Mouse (Mus musculus): ENCODE measurements around the gene Epha6. TPM values are rescaled to one million over a fixed set of nuclear protein-coding genes. Genes with fewer than 3 reads are reported as not detected.
"Not testable (repeated sequence)": the region's sequence is repeated elsewhere in the genome, so short reads cannot be mapped to it uniquely, and the experiment has no call there.

Gene Epha6
- total and polyA plus RNA-seq, 3 experiments = 0.11 TPM; not detected in 2

GRCm38 (mm10) chr16:59836778-59837177 is 768.6 kb downstream of the Epha6 start:
- Histone ChIP-seq H3K36me3 (replicated peaks) (no peaks in the 10 kb centered on the region), H3K4me1 (ENCODE audit: insufficient read depth, low read depth, low read length) (peaks cover 3% of the 10 kb centered on the region; the same call in 1 of the 2 replicates), H3K4me3 (ENCODE audit: low read depth, low read length) (no peak overlapping the region), H3K27me3 (ENCODE audit: insufficient read depth, low read length) (no peaks in the 10 kb centered on the region; the same call in 1 of the 2 replicates), H3K9me3 (replicated peaks) (no peaks in the 10 kb centered on the region)
- no peak for ATAC-seq (ENCODE audit: extremely low read depth, insufficient number of reproducible peaks, low FRiP score, poor library complexity, severe bottlenecking)
- TF ChIP-seq CTCF (IDR thresholded peaks at IDR 0.05; ENCODE audit: low read depth, low read length) (no peak), POLR2AphosphoS5 (IDR thresholded peaks at IDR 0.05; ENCODE audit: insufficient replicate concordance, low read depth, low read length) (no peak), GATA2 (IDR thresholded peaks at IDR 0.05; ENCODE audit: borderline replicate concordance, low read depth, low read length) (no peak), GATA1 (IDR thresholded peaks at IDR 0.05; ENCODE audit: borderline replicate concordance, low read length) (no peak), TAL1 (conservative IDR thresholded peaks at IDR 0.05; ENCODE audit: low read depth, low read length) (no peak)
- DNase-seq (ENCODE audit: low spot score) = no peak

GRCm38 (mm10) chr16:59836304-59836703 is 769.0 kb downstream of the Epha6 start:
- TF ChIP-seq GATA2 (IDR thresholded peaks at IDR 0.05; ENCODE audit: borderline replicate concordance, low read depth, low read length) = no peak
- TF ChIP-seq CTCF (IDR thresholded peaks at IDR 0.05; ENCODE audit: low read depth, low read length) = no peak
- no peak for TF ChIP-seq GATA1 (IDR thresholded peaks at IDR 0.05; ENCODE audit: borderline replicate concordance, low read length)
- TF ChIP-seq TAL1 (conservative IDR thresholded peaks at IDR 0.05; ENCODE audit: low read depth, low read length) = no peak
- no peak for TF ChIP-seq POLR2AphosphoS5 (IDR thresholded peaks at IDR 0.05; ENCODE audit: insufficient replicate concordance, low read depth, low read length)
- DNase-seq (ENCODE audit: low spot score) = no peak
- no peak for ATAC-seq (ENCODE audit: extremely low read depth, insufficient number of reproducible peaks, low FRiP score, poor library complexity, severe bottlenecking)
- peaks cover 3% of the 10 kb centered on the region; the same call in 1 of the 2 replicates for H3K4me1 ChIP-seq (ENCODE audit: insufficient read depth, low read depth, low read length)
- H3K27me3 ChIP-seq (ENCODE audit: insufficient read depth, low read length) = no peaks in the 10 kb centered on the region; the same call in 1 of the 2 replicates
- H3K9me3 ChIP-seq (replicated peaks) = no peaks in the 10 kb centered on the region
- H3K4me3 ChIP-seq (ENCODE audit: low read depth, low read length) = no peak overlapping the region
- H3K36me3 ChIP-seq (replicated peaks) = no peaks in the 10 kb centered on the region

GRCm38 (mm10) chr16:59832468-59832867 is 772.9 kb downstream of the Epha6 start:
- H3K27me3 ChIP-seq (ENCODE audit: insufficient read depth, low read length) = no peaks in the 10 kb centered on the region
- no peaks in the 10 kb centered on the region for H3K36me3 ChIP-seq (replicated peaks)
- ATAC-seq (ENCODE audit: extremely low read depth, insufficient number of reproducible peaks, low FRiP score, poor library complexity, severe bottlenecking) (no peak), DNase-seq (ENCODE audit: low spot score) (no peak)
- TF ChIP-seq TAL1 (conservative IDR thresholded peaks at IDR 0.05; ENCODE audit: low read depth, low read length) (no peak), GATA1 (IDR thresholded peaks at IDR 0.05; ENCODE audit: borderline replicate concordance, low read length) (no peak)
- no peak overlapping the region for H3K4me3 ChIP-seq (ENCODE audit: low read depth, low read length)
- H3K4me1 ChIP-seq (ENCODE audit: insufficient read depth, low read depth, low read length) = peaks cover 3% of the 10 kb centered on the region; the same call in 1 of the 2 replicates
- H3K9me3 ChIP-seq (replicated peaks) = no peaks in the 10 kb centered on the region

GRCm38 (mm10) chr16:59829655-59830054 is 775.7 kb downstream of the Epha6 start:
- no peaks in the 10 kb centered on the region for H3K9me3 ChIP-seq (replicated peaks)
- no peaks in the 10 kb centered on the region for H3K36me3 ChIP-seq (replicated peaks)
- no peaks in the 10 kb centered on the region for H3K27me3 ChIP-seq (ENCODE audit: insufficient read depth, low read length)
- DNase-seq (ENCODE audit: low spot score) = no peak
- peaks cover 6% of the 10 kb centered on the region; the same call in 1 of the 2 replicates for H3K4me1 ChIP-seq (ENCODE audit: insufficient read depth, low read depth, low read length)
- TF ChIP-seq POLR2AphosphoS5 (IDR thresholded peaks at IDR 0.05; ENCODE audit: insufficient replicate concordance, low read depth, low read length) = no peak
- no peak for TF ChIP-seq GATA1 (IDR thresholded peaks at IDR 0.05; ENCODE audit: borderline replicate concordance, low read length)
- no peak overlapping the region for H3K4me3 ChIP-seq (ENCODE audit: low read depth, low read length)
- no peak for ATAC-seq (ENCODE audit: extremely low read depth, insufficient number of reproducible peaks, low FRiP score, poor library complexity, severe bottlenecking)

GRCm38 (mm10) chr16:59799790-59800189 is 805.5 kb downstream of the Epha6 start:
- not testable (repeated sequence) for H3K9me3 ChIP-seq (replicated peaks); DNase-seq (ENCODE audit: low spot score); H3K4me3 ChIP-seq (ENCODE audit: low read depth, low read length); H3K27me3 ChIP-seq (ENCODE audit: insufficient read depth, low read length); H3K36me3 ChIP-seq (replicated peaks)
- peaks cover 17% of the 10 kb centered on the region for H3K4me1 ChIP-seq (ENCODE audit: insufficient read depth, low read depth, low read length)
- peak; percentile 94 for ATAC-seq (ENCODE audit: extremely low read depth, insufficient number of reproducible peaks, low FRiP score, poor library complexity, severe bottlenecking)

- peaks cover 3% of the 10 kb centered on the region for H3K4me1 ChIP-seq (ENCODE audit: insufficient read depth, low read depth, low read length)
- H3K9me3 ChIP-seq (replicated peaks) = no peaks in the 10 kb centered on the region
- H3K27me3 ChIP-seq (ENCODE audit: insufficient read depth, low read length) = no peaks in the 10 kb centered on the region
- no peak for TF ChIP-seq TAL1 (conservative IDR thresholded peaks at IDR 0.05; ENCODE audit: low read depth, low read length)
- no peak for TF ChIP-seq GATA2 (IDR thresholded peaks at IDR 0.05; ENCODE audit: borderline replicate concordance, low read depth, low read length)
- TF ChIP-seq GATA1 (IDR thresholded peaks at IDR 0.05; ENCODE audit: borderline replicate concordance, low read length) = no peak
- TF ChIP-seq POLR2AphosphoS5 (IDR thresholded peaks at IDR 0.05; ENCODE audit: insufficient replicate concordance, low read depth, low read length) = no peak
- DNase-seq (ENCODE audit: low spot score) = no peak
- ATAC-seq (ENCODE audit: extremely low read depth, insufficient number of reproducible peaks, low FRiP score, poor library complexity, severe bottlenecking) = no peak
- H3K4me3 ChIP-seq (ENCODE audit: low read depth, low read length) = no peak overlapping the region
- no peaks in the 10 kb centered on the region for H3K36me3 ChIP-seq (replicated peaks)
Measured at GRCm38 (mm10) chr16:59772297-59772696, 833.0 kb downstream of the Epha6 start.

GRCm38 (mm10) chr16:59770421-59770820 is 834.9 kb downstream of the Epha6 start:
- Histone ChIP-seq H3K27me3 (ENCODE audit: insufficient read depth, low read length) (no peaks in the 10 kb centered on the region), H3K36me3 (replicated peaks) (no peaks in the 10 kb centered on the region), H3K9me3 (replicated peaks) (no peaks in the 10 kb centered on the region), H3K4me1 (ENCODE audit: insufficient read depth, low read depth, low read length) (peaks cover 3% of the 10 kb centered on the region), H3K4me3 (ENCODE audit: low read depth, low read length) (no peak overlapping the region)
- ATAC-seq (ENCODE audit: extremely low read depth, insufficient number of reproducible peaks, low FRiP score, poor library complexity, severe bottlenecking) (no peak), DNase-seq (ENCODE audit: low spot score) (no peak)
- no peak for TF ChIP-seq GATA2 (IDR thresholded peaks at IDR 0.05; ENCODE audit: borderline replicate concordance, low read depth, low read length)
- no peak for TF ChIP-seq TAL1 (conservative IDR thresholded peaks at IDR 0.05; ENCODE audit: low read depth, low read length)
- TF ChIP-seq GATA1 (IDR thresholded peaks at IDR 0.05; ENCODE audit: borderline replicate concordance, low read length) = no peak
- no peak for TF ChIP-seq CTCF (IDR thresholded peaks at IDR 0.05; ENCODE audit: low read depth, low read length)
- no peak for TF ChIP-seq POLR2AphosphoS5 (IDR thresholded peaks at IDR 0.05; ENCODE audit: insufficient replicate concordance, low read depth, low read length)
